Mouse (Mus musculus): ENCODE results near the gene Napa. TPM values are rescaled to one million over a fixed set of nuclear protein-coding genes. Genes with fewer than 3 reads are reported as not detected.

Gene Napa
- polyA plus RNA-seq, 1 experiment: 107 TPM

- H3K27ac ChIP-seq (ENCODE audit: insufficient read depth, low read length): peak overlapping the region; percentile 47; the same call in 1 of the 2 replicates
- H3K27me3 ChIP-seq (ENCODE audit: control insufficient read depth, insufficient read depth, low read length, poor library complexity, severe bottlenecking): no peaks in the 10 kb centered on the region
- no peaks in the 10 kb centered on the region for H3K9me3 ChIP-seq (replicated peaks; ENCODE audit: control insufficient read depth, insufficient read depth, low read length, poor library complexity, severe bottlenecking)
- no peaks in the 10 kb centered on the region for H3K36me3 ChIP-seq (ENCODE audit: control insufficient read depth, insufficient read depth, low read length, poor library complexity, severe bottlenecking)
- peak overlapping the region; percentile 95 for H3K4me3 ChIP-seq (ENCODE audit: low read depth, low read length)
- TF ChIP-seq POLR2A (IDR thresholded peaks at IDR 0.05; ENCODE audit: insufficient read depth, low read length): peak; percentile 67
- TF ChIP-seq CTCF (IDR thresholded peaks at IDR 0.05; ENCODE audit: low read depth, low read length): no peak
- no peak for TF ChIP-seq EP300 (IDR thresholded peaks at IDR 0.05; ENCODE audit: insufficient read depth, low read depth, low read length)
- no peaks in the 10 kb centered on the region for H3K4me1 ChIP-seq (ENCODE audit: control insufficient read depth, insufficient read depth, low read length)
- peak overlapping the region; percentile 76 for H3K9ac ChIP-seq (ENCODE audit: low read depth, poor library complexity, severe bottlenecking)
Measured at GRCm38 (mm10) chr7:16052684-16053083, 45.6 kb upstream of the Napa start.

- H3K4me1 ChIP-seq (ENCODE audit: control insufficient read depth, insufficient read depth, low read length): no peaks in the 10 kb centered on the region
- H3K36me3 ChIP-seq (ENCODE audit: control insufficient read depth, insufficient read depth, low read length, poor library complexity, severe bottlenecking): no peaks in the 10 kb centered on the region
- H3K9ac ChIP-seq (ENCODE audit: low read depth, poor library complexity, severe bottlenecking): no peak overlapping the region
- no peaks in the 10 kb centered on the region for H3K9me3 ChIP-seq (replicated peaks; ENCODE audit: control insufficient read depth, insufficient read depth, low read length, poor library complexity, severe bottlenecking)
- TF ChIP-seq POLR2A (IDR thresholded peaks at IDR 0.05; ENCODE audit: insufficient read depth, low read length): no peak
- TF ChIP-seq EP300 (IDR thresholded peaks at IDR 0.05; ENCODE audit: insufficient read depth, low read depth, low read length): no peak
- no peak for TF ChIP-seq CTCF (IDR thresholded peaks at IDR 0.05; ENCODE audit: low read depth, low read length)
- no peak overlapping the region for H3K27ac ChIP-seq (ENCODE audit: insufficient read depth, low read length)
- no peak overlapping the region for H3K4me3 ChIP-seq (ENCODE audit: low read depth, low read length)
- H3K27me3 ChIP-seq (ENCODE audit: control insufficient read depth, insufficient read depth, low read length, poor library complexity, severe bottlenecking): no peaks in the 10 kb centered on the region
Measured at GRCm38 (mm10) chr7:16053105-16053504, 45.2 kb upstream of the Napa start.

- Histone ChIP-seq H3K27ac (ENCODE audit: insufficient read depth, low read length) (no peak overlapping the region), H3K4me1 (ENCODE audit: control insufficient read depth, insufficient read depth, low read length) (no peaks in the 10 kb centered on the region), H3K9me3 (replicated peaks; ENCODE audit: control insufficient read depth, insufficient read depth, low read length, poor library complexity, severe bottlenecking) (no peaks in the 10 kb centered on the region), H3K36me3 (ENCODE audit: control insufficient read depth, insufficient read depth, low read length, poor library complexity, severe bottlenecking) (no peaks in the 10 kb centered on the region), H3K9ac (ENCODE audit: low read depth, poor library complexity, severe bottlenecking) (no peak overlapping the region), H3K27me3 (ENCODE audit: control insufficient read depth, insufficient read depth, low read length, poor library complexity, severe bottlenecking) (no peaks in the 10 kb centered on the region), H3K4me3 (ENCODE audit: low read depth, low read length) (no peak overlapping the region)
- TF ChIP-seq POLR2A (IDR thresholded peaks at IDR 0.05; ENCODE audit: insufficient read depth, low read length): no peak
- TF ChIP-seq CTCF (IDR thresholded peaks at IDR 0.05; ENCODE audit: low read depth, low read length): no peak
- no peak for TF ChIP-seq EP300 (IDR thresholded peaks at IDR 0.05; ENCODE audit: insufficient read depth, low read depth, low read length)
Measured at GRCm38 (mm10) chr7:16054966-16055365, 43.3 kb upstream of the Napa start.

GRCm38 (mm10) chr7:16055665-16056064 lies 42.6 kb upstream of the Napa start:
- no peaks in the 10 kb centered on the region for H3K9me3 ChIP-seq (replicated peaks; ENCODE audit: control insufficient read depth, insufficient read depth, low read length, poor library complexity, severe bottlenecking)
- H3K9ac ChIP-seq (ENCODE audit: low read depth, poor library complexity, severe bottlenecking): no peak overlapping the region

GRCm38 (mm10) chr7:16056459-16057135 lies 41.7 kb upstream of the Napa start:
- Histone ChIP-seq H3K9me3 (replicated peaks; ENCODE audit: control insufficient read depth, insufficient read depth, low read length, poor library complexity, severe bottlenecking) (peaks cover 5% of the 10 kb centered on the region), H3K27me3 (ENCODE audit: control insufficient read depth, insufficient read depth, low read length, poor library complexity, severe bottlenecking) (peaks cover 4% of the 10 kb centered on the region), H3K36me3 (ENCODE audit: control insufficient read depth, insufficient read depth, low read length, poor library complexity, severe bottlenecking) (no peaks in the 10 kb centered on the region), H3K27ac (ENCODE audit: insufficient read depth, low read length) (no peak overlapping the region; the same call in 1 of the 2 replicates), H3K4me1 (ENCODE audit: control insufficient read depth, insufficient read depth, low read length) (no peaks in the 10 kb centered on the region), H3K9ac (ENCODE audit: low read depth, poor library complexity, severe bottlenecking) (no peak overlapping the region), H3K4me3 (ENCODE audit: low read depth, low read length) (no peak overlapping the region)
- TF ChIP-seq POLR2A (IDR thresholded peaks at IDR 0.05; ENCODE audit: insufficient read depth, low read length) (no peak), CTCF (IDR thresholded peaks at IDR 0.05; ENCODE audit: low read depth, low read length) (peak; percentile 4), EP300 (IDR thresholded peaks at IDR 0.05; ENCODE audit: insufficient read depth, low read depth, low read length) (no peak)

More at GRCm38 (mm10) chr7:16055665-16056064, 42.6 kb upstream of the Napa start:
- no peak overlapping the region for H3K27ac ChIP-seq (ENCODE audit: insufficient read depth, low read length)
- no peak overlapping the region for H3K4me3 ChIP-seq (ENCODE audit: low read depth, low read length)
- H3K27me3 ChIP-seq (ENCODE audit: control insufficient read depth, insufficient read depth, low read length, poor library complexity, severe bottlenecking): no peaks in the 10 kb centered on the region; the same call in 1 of the 2 replicates
- H3K36me3 ChIP-seq (ENCODE audit: control insufficient read depth, insufficient read depth, low read length, poor library complexity, severe bottlenecking): no peaks in the 10 kb centered on the region
- no peaks in the 10 kb centered on the region for H3K4me1 ChIP-seq (ENCODE audit: control insufficient read depth, insufficient read depth, low read length)
- TF ChIP-seq CTCF (IDR thresholded peaks at IDR 0.05; ENCODE audit: low read depth, low read length) (no peak), POLR2A (IDR thresholded peaks at IDR 0.05; ENCODE audit: insufficient read depth, low read length) (no peak), EP300 (IDR thresholded peaks at IDR 0.05; ENCODE audit: insufficient read depth, low read depth, low read length) (no peak)

- no peak overlapping the region for H3K4me3 ChIP-seq (ENCODE audit: low read depth, low read length)
- H3K27ac ChIP-seq (ENCODE audit: insufficient read depth, low read length): no peak overlapping the region; the same call in 1 of the 2 replicates
- H3K9ac ChIP-seq (ENCODE audit: low read depth, poor library complexity, severe bottlenecking): no peak overlapping the region
- H3K27me3 ChIP-seq (ENCODE audit: control insufficient read depth, insufficient read depth, low read length, poor library complexity, severe bottlenecking): peaks cover 4% of the 10 kb centered on the region
- peaks cover 5% of the 10 kb centered on the region for H3K9me3 ChIP-seq (replicated peaks; ENCODE audit: control insufficient read depth, insufficient read depth, low read length, poor library complexity, severe bottlenecking)
- TF ChIP-seq EP300 (IDR thresholded peaks at IDR 0.05; ENCODE audit: insufficient read depth, low read depth, low read length) (no peak), POLR2A (IDR thresholded peaks at IDR 0.05; ENCODE audit: insufficient read depth, low read length) (no peak), CTCF (IDR thresholded peaks at IDR 0.05; ENCODE audit: low read depth, low read length) (no peak)
- H3K4me1 ChIP-seq (ENCODE audit: control insufficient read depth, insufficient read depth, low read length): no peaks in the 10 kb centered on the region
- no peaks in the 10 kb centered on the region for H3K36me3 ChIP-seq (ENCODE audit: control insufficient read depth, insufficient read depth, low read length, poor library complexity, severe bottlenecking)
Measured at GRCm38 (mm10) chr7:16057136-16057534, 41.1 kb upstream of the Napa start.

All from ES-Bruce4 (cell line).